Mouse (Mus musculus) erythroblast, embryonic 14.5 days (primary cell): ENCODE data around the gene Lgals7.

Experiments used
- GATA1 ChIP-seq: IDR thresholded peaks from 2 replicates; pipeline ENCODE4 v1.6.1; 2012; ENCODE audit warnings: low read length, inconsistent platforms, mixed read lengths
- TAL1 ChIP-seq: IDR thresholded peaks from 3 replicates; pipeline ENCODE4 v1.6.1; 2012; ENCODE audit warnings: low read length, inconsistent platforms, mixed read lengths

DNA sequence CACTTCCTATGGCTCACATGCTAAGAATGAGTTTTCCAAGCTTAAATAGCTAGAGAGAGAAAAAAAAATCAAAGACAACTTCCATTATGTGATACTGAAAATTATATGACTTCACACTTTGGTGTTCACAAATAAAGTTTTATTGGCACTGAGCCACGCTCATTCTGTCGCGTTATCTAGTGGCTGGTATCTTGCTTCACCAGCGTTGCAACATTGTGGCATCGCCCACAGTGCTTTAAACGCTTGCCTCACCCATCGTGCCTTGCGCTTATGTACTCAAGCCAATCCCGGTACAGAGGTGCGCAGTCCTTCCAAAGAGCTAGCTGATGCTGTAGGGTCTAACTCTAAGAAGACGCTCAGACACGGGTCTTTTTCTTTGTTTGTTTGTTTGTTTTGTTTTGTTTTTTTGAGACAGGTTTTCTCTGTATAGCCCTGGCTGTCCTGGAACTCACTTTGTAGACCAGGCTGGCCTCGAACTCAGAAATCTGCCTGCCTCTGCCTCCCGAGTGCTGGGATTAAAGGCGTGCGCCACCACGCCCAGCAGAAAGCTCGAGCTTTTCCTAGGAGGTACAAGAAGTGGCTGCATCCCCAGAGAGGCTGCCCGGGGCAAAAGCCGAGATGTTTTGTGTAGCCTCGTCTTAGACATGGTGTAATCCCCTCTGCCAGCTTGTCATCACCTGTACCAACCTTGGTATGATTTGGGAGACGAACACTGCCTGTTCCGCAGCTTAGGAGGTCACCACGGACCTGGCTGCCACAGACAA is 7.4 kb downstream of the Lgals7 start:
- no peak for TF ChIP-seq GATA1
- no peak for TF ChIP-seq TAL1
